Mouse (Mus musculus) liver, adult 2 months (tissue): Measurements from ENCODE around the gene Pou3f3. TPM values are rescaled to one million over a fixed set of nuclear protein-coding genes. Genes with fewer than 3 reads are reported as not detected.

Experiments used
- DNase-seq: peaks from one replicate; pipeline ENCODE4 v3.0.0-alpha.2; 2011; ENCODE audit warnings: low read depth, low spot score; ENCODE audit errors: extremely low read depth
- H3K27ac ChIP-seq: fragments of 200-500 bp; replicated peaks from 2 replicates; pipeline ENCODE4 v1.5.1; 2012; ENCODE audit warnings: low read depth, mild to moderate bottlenecking, control low read depth, inconsistent platforms, low read length; ENCODE audit not compliant: insufficient read depth
- H3K27me3 ChIP-seq: fragments of 200-500 bp; 2 replicates; pipeline ENCODE4 v1.6.1; 2012; ENCODE audit warnings: mild to moderate bottlenecking, moderate library complexity, low read length, inconsistent platforms; ENCODE audit not compliant: control insufficient read depth, insufficient read depth
- H3K36me3 ChIP-seq: fragments of 200-500 bp; 2 replicates; pipeline ENCODE4 v1.6.1; 2012; ENCODE audit warnings: low read length, inconsistent platforms; ENCODE audit not compliant: control insufficient read depth, insufficient read depth
- H3K4me1 ChIP-seq: fragments of 200-500 bp; 2 replicates; pipeline ENCODE4 v1.6.1; 2011; ENCODE audit warnings: low read length; ENCODE audit not compliant: control insufficient read depth, insufficient read depth
- H3K4me3 ChIP-seq: fragments of 200-500 bp; 2 replicates; pipeline ENCODE4 v1.5.1; 2011; ENCODE audit warnings: low read depth, mild to moderate bottlenecking, control low read depth, low read length, moderate library complexity; ENCODE audit not compliant: insufficient read depth
- H3K79me2 ChIP-seq: fragments of 200-500 bp; 2 replicates; pipeline ENCODE4 v1.6.1; 2012; ENCODE audit warnings: inconsistent platforms, mild to moderate bottlenecking, low read length, moderate library complexity; ENCODE audit not compliant: control insufficient read depth, insufficient read depth
- H3K9ac ChIP-seq: fragments of 200-500 bp; 2 replicates; pipeline ENCODE4 v1.6.1; 2012; ENCODE audit warnings: low read depth, mild to moderate bottlenecking, control low read depth, inconsistent platforms, low read length
- CTCF ChIP-seq: fragments of 200-500 bp; IDR thresholded peaks from 2 replicates; pipeline ENCODE4 v1.5.1; 2011; ENCODE audit warnings: low read depth, low read length, control low read depth
- POLR2A ChIP-seq: fragments of 200-500 bp; IDR thresholded peaks from 2 replicates; pipeline ENCODE4 v1.6.1; 2011; ENCODE audit warnings: low read length, control low read depth; ENCODE audit not compliant: insufficient read depth; ENCODE audit errors: extremely low read depth
- WGBS: fragments of 180-500 bp; shearing (Covaris S2); methylation state at CpG from one replicate; pipeline ENCODE4 v1.1.7; 2018; 5-methylcytosine and 5-hydroxymethylcytosine counted together
- polyA plus RNA-seq: library from polyadenylated mRNA; depleted of rRNA; stranded (reverse); fragments of >200 nt; gene quantifications from 2 replicates; pipeline ENCODE4 v1.2.3, GENCODE M21; 2012
- total RNA-seq: library from RNA; depleted of rRNA; stranded (reverse); fragments of >200 nt; gene quantifications from 2 replicates; pipeline ENCODE4 v1.2.3, GENCODE M21; 2014

The Pou3f3 gene
- total and polyA plus RNA-seq, 2 experiments, result not detected

DNA sequence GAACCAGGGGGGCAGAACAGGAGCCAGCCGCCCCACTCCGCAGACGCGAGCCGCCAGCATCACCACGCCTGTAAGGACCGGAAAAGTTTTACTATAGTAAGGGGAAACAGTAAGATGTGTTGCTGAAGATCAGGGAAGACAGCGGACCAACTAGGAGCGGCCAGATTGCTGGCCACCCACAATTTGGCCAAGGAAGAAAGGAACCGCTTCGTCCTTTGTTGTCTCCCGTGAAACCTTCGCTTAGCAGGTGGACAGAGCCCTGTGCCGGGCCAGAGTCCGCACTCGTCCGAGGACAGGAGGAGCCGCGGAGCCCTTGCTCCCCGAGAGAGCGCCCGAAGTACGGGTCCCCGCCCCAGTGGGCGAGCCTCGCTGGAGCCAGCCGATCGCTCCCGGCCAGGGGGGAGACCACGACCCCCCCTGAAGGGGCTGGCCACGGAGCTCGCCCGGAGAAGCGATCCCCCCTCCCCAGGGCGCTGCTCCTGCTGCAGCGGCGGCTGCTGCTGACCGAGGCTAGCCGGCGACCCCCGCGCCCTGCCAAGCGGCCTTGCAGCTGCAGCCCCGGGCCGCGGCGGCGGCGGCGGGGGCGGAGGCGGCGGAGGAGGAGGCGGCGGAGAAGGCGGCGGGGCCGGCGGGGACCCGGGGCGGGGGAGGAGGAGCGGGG lies 933 bp downstream of the Pou3f3 start:
- no peaks in the 10 kb centered on the region for H3K79me2 ChIP-seq
- H3K4me1 ChIP-seq, result peaks cover 3% of the 10 kb centered on the region; the same call in 1 of the 2 replicates
- no peak overlapping the region for H3K27ac ChIP-seq
- peaks cover 40% of the 10 kb centered on the region for H3K27me3 ChIP-seq
- no peak for DNase-seq
- no peak overlapping the region for H3K9ac ChIP-seq
- WGBS, result 3% methylated on average over 50 of the region's 62 CpGs
- TF ChIP-seq CTCF (no peak), POLR2A (no peak)
- H3K36me3 ChIP-seq, result no peaks in the 10 kb centered on the region
- H3K4me3 ChIP-seq, result no peak overlapping the region; the same call in 1 of the 2 replicates

DNA sequence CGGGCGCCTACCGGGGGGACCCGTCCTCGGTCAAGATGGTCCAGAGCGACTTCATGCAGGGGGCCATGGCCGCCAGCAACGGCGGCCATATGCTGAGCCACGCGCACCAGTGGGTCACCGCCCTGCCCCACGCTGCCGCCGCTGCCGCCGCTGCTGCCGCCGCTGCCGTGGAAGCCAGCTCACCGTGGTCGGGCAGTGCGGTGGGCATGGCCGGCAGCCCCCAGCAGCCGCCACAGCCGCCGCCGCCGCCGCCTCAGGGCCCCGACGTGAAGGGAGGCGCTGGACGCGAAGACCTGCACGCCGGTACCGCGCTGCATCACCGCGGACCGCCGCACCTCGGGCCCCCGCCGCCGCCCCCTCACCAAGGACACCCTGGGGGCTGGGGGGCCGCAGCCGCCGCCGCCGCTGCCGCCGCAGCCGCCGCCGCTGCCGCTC lies 1.8 kb downstream of the Pou3f3 start:
- DNase-seq, result no peak
- H3K4me3 ChIP-seq, result peak overlapping the region; percentile 7; the same call in 1 of the 2 replicates
- peaks cover 40% of the 10 kb centered on the region for H3K27me3 ChIP-seq
- H3K79me2 ChIP-seq, result no peaks in the 10 kb centered on the region
- TF ChIP-seq POLR2A, result no peak
- TF ChIP-seq CTCF, result no peak
- peaks cover 3% of the 10 kb centered on the region; the same call in 1 of the 2 replicates for H3K4me1 ChIP-seq
- H3K36me3 ChIP-seq, result no peaks in the 10 kb centered on the region
- whole genome bisulfite sequencing, result 2% methylated on average over 48 of the region's 58 CpGs
- H3K27ac ChIP-seq, result no peak overlapping the region
- peak overlapping the region; percentile 36; the same call in 1 of the 2 replicates for H3K9ac ChIP-seq

DNA sequence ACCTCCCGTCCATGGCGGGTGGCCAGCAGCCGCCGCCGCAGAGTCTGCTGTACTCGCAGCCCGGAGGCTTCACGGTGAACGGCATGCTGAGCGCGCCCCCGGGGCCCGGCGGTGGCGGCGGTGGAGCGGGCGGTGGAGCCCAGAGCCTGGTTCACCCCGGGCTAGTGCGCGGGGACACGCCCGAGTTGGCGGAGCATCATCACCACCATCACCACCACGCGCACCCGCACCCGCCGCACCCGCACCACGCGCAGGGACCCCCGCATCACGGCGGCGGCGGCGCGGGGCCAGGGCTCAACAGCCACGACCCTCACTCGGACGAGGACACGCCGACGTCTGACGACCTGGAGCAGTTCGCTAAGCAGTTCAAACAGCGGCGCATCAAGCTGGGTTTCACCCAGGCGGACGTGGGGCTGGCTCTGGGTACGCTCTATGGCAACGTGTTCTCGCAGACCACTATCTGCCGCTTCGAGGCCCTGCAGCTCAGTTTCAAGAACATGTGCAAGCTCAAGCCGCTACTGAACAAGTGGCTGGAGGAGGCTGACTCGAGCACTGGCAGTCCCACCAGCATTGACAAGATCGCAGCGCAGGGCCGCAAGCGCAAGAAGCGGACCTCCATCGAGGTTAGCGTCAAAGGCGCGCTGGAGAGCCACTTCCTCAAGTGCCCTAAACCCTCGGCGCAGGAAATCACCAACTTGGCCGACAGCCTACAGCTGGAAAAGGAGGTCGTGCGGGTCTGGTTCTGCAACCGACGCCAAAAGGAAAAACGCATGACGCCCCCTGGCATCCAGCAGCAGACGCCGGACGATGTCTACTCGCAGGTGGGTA lies 2.4 kb downstream of the Pou3f3 start:
- Histone ChIP-seq H3K4me1 (peaks cover 3% of the 10 kb centered on the region; the same call in 1 of the 2 replicates), H3K4me3 (no peak overlapping the region), H3K79me2 (no peaks in the 10 kb centered on the region), H3K27me3 (peaks cover 40% of the 10 kb centered on the region), H3K36me3 (no peaks in the 10 kb centered on the region), H3K9ac (no peak overlapping the region), H3K27ac (no peak overlapping the region)
- whole genome bisulfite sequencing, result 3% methylated on average over 80 of the region's 80 CpGs
- no peak for DNase-seq
- no peak for TF ChIP-seq POLR2A

DNA sequence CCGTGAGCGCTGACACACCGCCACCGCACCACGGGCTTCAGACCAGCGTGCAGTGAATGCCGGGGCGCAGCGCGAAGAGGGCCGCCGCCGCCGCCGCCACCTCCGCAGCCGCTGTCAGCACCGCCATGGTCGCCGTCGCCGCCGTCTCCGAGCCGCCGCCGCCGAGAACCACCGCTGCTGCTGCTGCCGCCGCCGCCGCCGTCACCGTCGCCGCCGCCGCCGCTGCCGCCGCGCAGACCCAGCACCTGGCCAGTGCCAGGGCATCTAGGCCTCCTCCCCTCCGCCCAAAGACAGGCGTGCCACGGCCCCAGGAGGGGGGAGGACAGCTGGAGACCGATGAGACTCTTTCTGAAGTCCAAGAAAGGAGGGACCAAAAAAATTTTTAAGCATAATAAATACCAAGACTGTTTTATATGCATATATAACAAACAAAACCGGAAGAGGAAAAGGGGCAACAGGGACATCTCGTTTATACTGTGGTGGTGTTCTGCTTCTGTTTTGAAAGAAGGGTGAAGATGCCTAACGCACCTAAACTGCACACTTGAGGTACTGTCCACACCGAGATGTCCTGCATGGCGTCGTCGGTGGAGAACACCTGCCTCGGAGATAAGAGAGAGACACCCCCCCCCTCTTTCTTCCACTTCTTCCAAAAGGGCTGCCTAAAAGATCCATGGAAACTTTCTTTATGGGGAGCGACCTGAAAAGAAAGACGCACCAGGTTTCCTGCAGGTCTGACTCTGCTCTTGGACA lies 3.2 kb downstream of the Pou3f3 start:
- H3K27me3 ChIP-seq, result peaks cover 46% of the 10 kb centered on the region
- H3K79me2 ChIP-seq, result no peaks in the 10 kb centered on the region
- H3K4me3 ChIP-seq, result no peak overlapping the region
- no peak overlapping the region for H3K9ac ChIP-seq
- no peak overlapping the region for H3K27ac ChIP-seq
- WGBS, result 2% methylated on average over 57 of the region's 57 CpGs
- DNase-seq, result no peak
- no peak for TF ChIP-seq CTCF
- no peak for TF ChIP-seq POLR2A
- no peaks in the 10 kb centered on the region for H3K36me3 ChIP-seq
- H3K4me1 ChIP-seq, result 0 out of 2 replicates have a peak, but pooled peaks cover 2% of the 10 kb centered on the region

DNA sequence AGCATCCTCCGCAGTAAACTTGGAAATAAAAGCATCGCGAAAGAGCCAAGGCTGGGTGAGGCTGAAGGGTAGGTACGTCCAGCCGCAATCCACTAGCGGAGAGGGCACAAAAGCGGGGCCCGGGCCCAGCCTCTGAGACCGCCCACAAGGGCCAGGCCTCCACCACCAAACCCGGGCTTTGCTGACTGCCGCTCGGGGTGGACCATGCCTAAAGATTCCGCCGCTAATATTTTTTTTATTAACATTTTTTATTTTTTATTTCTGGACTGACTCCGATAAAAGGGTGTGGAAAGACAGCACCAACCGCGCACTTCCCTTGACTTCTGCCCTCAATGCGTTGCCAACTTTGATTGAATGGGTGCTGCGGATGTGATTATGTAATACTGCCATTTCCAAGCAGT lies 3.9 kb downstream of the Pou3f3 start:
- H3K27me3 ChIP-seq, result peaks cover 50% of the 10 kb centered on the region

More for the DNA sequence above, 3.9 kb downstream of the Pou3f3 start:
- Histone ChIP-seq H3K9ac (no peak overlapping the region), H3K79me2 (no peaks in the 10 kb centered on the region), H3K4me3 (no peak overlapping the region), H3K27ac (no peak overlapping the region), H3K4me1 (no peaks in the 10 kb centered on the region), H3K36me3 (no peaks in the 10 kb centered on the region)
- DNase-seq, result peak; percentile 65
- TF ChIP-seq POLR2A (no peak), CTCF (no peak)
- 3% methylated on average over 19 of the region's 19 CpGs for WGBS
